Mouse (Mus musculus) CD4-positive, CD25-positive, alpha-beta regulatory T cell, adult 2 months (primary cell): Measurements from ENCODE around the gene Lipo2.
"Not testable (repeated sequence)": the region's sequence is repeated elsewhere in the genome, so short reads cannot be mapped to it uniquely, and the experiment has no call there.

Experiments
- DNase-seq: peaks from one replicate; pipeline ENCODE4 v3.0.0-alpha.2; 2012; ENCODE audit warnings: low read depth, low spot score

Lipo2 gene

DNA sequence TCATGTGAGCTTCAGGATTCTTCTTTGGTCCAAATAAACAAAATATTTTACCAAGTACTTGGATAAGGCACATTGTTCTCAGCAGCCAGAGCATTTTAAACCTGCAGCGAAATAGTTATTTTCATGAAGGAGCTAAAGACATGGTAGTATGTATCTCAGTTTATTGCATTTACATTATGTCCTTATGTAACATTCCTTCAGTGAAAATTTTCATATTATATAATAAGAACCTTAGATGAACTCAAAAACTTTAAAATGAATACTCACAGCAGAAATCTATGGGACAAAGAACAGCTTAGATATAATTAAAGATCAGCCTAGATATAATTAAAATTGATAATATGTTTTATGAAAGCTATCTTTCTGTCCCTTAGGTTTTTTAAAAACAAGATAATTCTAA is at the start of gene Lipo2:
Lipo2 (minus strand) TSS at position 101 of the 400 bp plus-strand sequence.
- not testable (repeated sequence) for DNase-seq

DNA sequence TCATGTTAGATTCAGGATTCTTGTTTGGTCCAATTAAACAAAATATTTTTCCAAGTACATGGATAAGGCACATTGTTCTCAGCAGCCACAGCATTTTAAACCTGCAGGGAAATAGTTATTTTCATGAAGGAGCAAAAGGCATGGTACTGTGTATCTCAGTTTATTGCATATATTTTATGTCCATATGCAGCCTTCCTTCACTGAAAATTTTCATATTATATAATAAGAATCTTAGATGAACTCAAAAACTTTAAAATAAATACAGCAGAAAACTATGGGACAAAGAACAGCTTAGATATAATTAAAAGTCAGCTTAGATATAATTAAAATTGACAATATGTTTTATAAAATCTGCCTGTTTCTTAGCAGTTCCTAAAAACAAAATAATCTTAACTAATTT is 36.2 kb upstream of the Lipo2 start, which contains the start of gene Lipo1:
Lipo1 (minus strand) TSS at position 101 of the 400 bp plus-strand sequence.
- not testable (repeated sequence) for DNase-seq

DNA sequence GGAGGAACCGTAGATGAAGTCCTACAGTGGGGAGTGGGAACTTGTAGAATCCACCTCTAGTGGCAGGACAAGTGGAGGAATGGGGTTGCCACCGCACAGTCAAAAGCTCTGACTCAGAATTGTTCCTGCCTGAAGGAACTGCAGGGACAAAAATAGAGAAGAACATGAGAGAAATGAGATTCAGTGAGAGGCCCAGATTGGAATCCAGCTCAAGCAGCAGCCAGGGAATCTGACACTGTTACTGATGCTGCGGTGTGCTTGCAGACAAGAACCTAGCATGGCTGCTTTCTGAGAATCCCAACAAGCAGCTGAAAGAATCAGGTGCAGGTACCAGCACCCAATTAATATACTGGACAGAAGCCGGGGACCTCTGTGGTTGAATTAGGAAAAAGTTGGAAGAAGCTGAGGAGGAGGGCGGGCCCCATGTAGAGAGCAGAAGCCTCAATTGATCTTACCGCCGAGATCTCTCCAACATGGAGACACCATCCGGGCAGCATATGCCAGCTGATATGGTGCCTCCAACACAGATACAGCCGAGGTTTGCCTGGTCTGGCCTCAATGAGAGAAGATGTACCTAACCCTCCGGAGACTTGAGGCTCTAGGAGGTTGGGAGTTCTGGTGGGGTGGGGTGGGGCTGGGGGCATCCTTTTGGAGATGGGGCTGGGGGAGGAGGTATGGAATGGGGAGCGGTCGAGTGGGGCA is 35.6 kb upstream of the Lipo2 start:
- DNase-seq: no peak

DNA sequence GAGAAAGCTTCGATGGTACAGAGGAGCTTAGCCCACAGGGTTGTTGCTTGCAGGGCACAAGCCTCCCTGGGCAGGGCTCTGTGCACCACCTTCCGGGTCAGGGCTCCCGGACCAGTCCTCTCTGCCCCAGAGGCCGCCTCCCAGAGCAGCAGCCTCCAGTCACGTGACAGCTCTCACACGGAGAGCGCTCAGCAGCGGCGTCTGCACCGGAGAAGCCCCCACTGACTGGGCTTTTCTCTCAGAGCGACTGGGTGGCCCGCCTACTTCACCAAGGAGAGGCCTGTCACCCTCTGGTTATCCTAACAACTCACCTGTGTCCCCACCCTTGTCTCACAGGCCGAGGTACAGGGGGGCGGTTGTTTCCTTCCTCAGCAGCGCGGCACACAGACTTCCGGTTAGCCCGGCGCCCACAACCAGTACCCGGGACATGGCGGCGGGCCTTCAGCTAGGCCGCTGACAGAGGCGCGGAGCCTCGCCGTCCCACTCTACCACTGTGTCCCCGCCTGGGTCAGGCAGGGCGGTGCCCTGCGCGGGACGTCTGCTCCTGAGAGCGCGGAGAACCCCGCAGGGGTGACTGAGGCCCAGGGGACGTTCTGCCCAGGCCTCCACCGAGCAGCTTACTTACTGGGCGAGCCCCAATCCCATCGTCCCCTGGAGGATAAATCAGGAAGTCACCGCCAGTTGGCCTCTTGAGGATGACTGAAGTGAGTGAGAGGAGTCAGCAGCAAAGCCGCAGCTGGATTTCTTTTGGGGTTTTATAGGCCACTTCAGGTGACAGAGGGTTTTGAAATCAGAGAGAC is 10.3 kb upstream of the Lipo2 start, which contains the start of gene Lipo3:
Lipo3 (minus strand) TSS at position 665 of the 800 bp plus-strand sequence.
- DNase-seq: not testable (repeated sequence)
